Mouse (Mus musculus) ES-E14 (cell line): ENCODE results near the gene Asap2. TPM values are rescaled to one million over a fixed set of nuclear protein-coding genes. Genes with fewer than 3 reads are reported as not detected.

ENCODE experiments used
- DNase-seq: peaks from one replicate; pipeline ENCODE4 v3.0.0-alpha.2; 2013; ENCODE audit warnings: low read depth, low spot score
- H3K27ac ChIP-seq: 2 replicates; pipeline ENCODE4 v1.5.1; 2012; ENCODE audit warnings: low read depth, mild to moderate bottlenecking, low read length, moderate library complexity, mixed read lengths; ENCODE audit not compliant: poor library complexity, insufficient read depth, severe bottlenecking
- H3K36me3 ChIP-seq: 2 replicates; pipeline ENCODE4 v1.6.1; 2012; ENCODE audit warnings: mild to moderate bottlenecking, low read length, moderate library complexity, mixed read lengths; ENCODE audit not compliant: control insufficient read depth, poor library complexity, insufficient read depth, severe bottlenecking
- H3K4me1 ChIP-seq, 2 experiments: fragments of 150-350 bp in 1 of 2; sonication (generic) in 1 of 2; 2 replicates each; pipeline ENCODE4 v1.6.1; 2012; ENCODE audit warnings: low read length in 2 of 2, mild to moderate bottlenecking in 1 of 2, mixed read lengths in 1 of 2; ENCODE audit not compliant: control insufficient read depth in 2 of 2, insufficient read depth in 2 of 2, poor library complexity in 1 of 2
- H3K4me3 ChIP-seq, 2 experiments: fragments of 150-350 bp in 1 of 2; sonication (generic) in 1 of 2; 2 replicates each; pipeline ENCODE4 v1.5.1; 2012; ENCODE audit warnings: low read length in 2 of 2, low read depth in 1 of 2, mild to moderate bottlenecking in 1 of 2, mixed read lengths in 1 of 2; ENCODE audit not compliant: insufficient read depth in 1 of 2, poor library complexity in 1 of 2, severe bottlenecking in 1 of 2
- H3K9ac ChIP-seq: 2 replicates; pipeline ENCODE4 v1.6.1; 2012; ENCODE audit warnings: low read depth, mild to moderate bottlenecking, low read length, mixed read lengths; ENCODE audit not compliant: poor library complexity, insufficient read depth, severe bottlenecking
- H3K9me3 ChIP-seq: fragments of 150-350 bp; sonication (generic); 2 replicates; pipeline ENCODE4 v1.6.1; 2012; ENCODE audit warnings: low read depth, mild to moderate bottlenecking, low read length; ENCODE audit not compliant: control insufficient read depth, insufficient read depth
- CHD2 ChIP-seq: IDR thresholded peaks from 2 replicates; pipeline ENCODE4 v1.6.1; 2014; ENCODE audit warnings: mild to moderate bottlenecking, low read depth, low read length, inconsistent platforms
- HCFC1 ChIP-seq: IDR thresholded peaks from 2 replicates; pipeline ENCODE4 v1.6.1; 2012; ENCODE audit warnings: low read length, inconsistent platforms, borderline replicate concordance; ENCODE audit not compliant: insufficient read depth
- MAFK ChIP-seq: IDR thresholded peaks from 2 replicates; pipeline ENCODE4 v1.6.1; 2014; ENCODE audit warnings: mild to moderate bottlenecking, low read depth, low read length, inconsistent platforms; ENCODE audit not compliant: insufficient read depth
- ZC3H11A ChIP-seq: IDR thresholded peaks from 2 replicates; pipeline ENCODE4 v1.6.1; 2012; ENCODE audit warnings: low read depth, mild to moderate bottlenecking, inconsistent platforms, low read length, borderline replicate concordance
- ZNF384 ChIP-seq: IDR thresholded peaks from 2 replicates; pipeline ENCODE4 v1.6.1; 2012; ENCODE audit warnings: low read depth, low read length, inconsistent platforms
- in situ Hi-C, 2 experiments: fragments of 600-800 bp; cut with MboI; formaldehyde crosslinking; loops; one replicate each; pipeline ENCODE4 v1.15.1; 2025; ENCODE audit warnings: low sequenced_read_pairs in 2 of 2, inconsistent platforms in 1 of 2; ENCODE audit not compliant: unreplicated experiment in 2 of 2
- total RNA-seq: library from RNA; depleted of rRNA; stranded (reverse); fragments of 300-350 nt; gene quantifications from 2 replicates; pipeline ENCODE4 v1.2.3, GENCODE M21; 2012

Asap2 gene
- total RNA-seq, 1 experiment = 6.8 TPM

DNA sequence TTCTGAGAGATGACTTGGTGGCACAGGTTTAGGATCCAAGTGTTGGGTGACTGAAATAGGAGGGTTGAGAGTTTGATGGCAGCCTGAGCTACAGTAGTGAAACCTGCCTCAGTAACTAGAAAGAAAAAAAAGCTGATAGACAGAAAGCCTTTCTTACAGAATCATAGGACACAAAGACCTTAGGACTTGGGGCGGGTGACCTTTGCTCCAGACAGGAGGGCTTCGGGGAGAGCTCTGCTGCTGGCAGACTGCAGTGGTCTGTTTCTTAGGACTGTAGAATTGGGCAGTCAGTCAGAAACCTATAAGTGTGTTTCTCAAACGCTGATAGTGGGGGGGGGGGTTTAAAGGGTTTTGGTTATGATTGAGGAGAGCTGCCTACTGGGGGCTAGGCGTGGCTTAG is 315.5 kb downstream of the Asap2 start:
- no peaks in the 10 kb centered on the region for H3K4me1 ChIP-seq
- TF ChIP-seq HCFC1 (no peak), CHD2 (no peak), MAFK (no peak), ZC3H11A (no peak), ZNF384 (no peak)
- no peak overlapping the region for H3K27ac ChIP-seq
- H3K9ac ChIP-seq = no peak overlapping the region
- in situ Hi-C loops = no loop called here
- H3K4me3 ChIP-seq = no peak overlapping the region
- DNase-seq = no peak
- peaks cover 61% of the 10 kb centered on the region for H3K36me3 ChIP-seq
- H3K9me3 ChIP-seq = no peaks in the 10 kb centered on the region

DNA sequence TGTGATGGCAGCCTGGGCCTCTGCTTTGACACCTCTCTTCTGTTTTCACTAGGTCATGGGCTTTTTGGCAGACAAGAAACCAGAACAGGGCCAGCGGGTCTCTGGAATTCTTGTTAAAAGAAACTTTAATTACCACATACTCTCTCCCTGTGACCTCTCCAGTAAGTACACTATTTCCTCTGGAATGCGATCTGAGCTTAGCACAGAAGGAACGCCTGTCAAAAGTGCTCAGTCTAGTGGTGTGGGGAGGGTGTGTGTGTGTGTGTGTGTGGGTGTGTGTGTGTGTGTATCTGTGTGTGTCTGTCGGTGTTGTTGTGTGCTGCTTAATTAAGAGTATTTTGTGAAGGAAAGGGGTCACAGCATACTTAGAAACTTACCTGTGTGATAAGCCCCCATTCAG is 316.5 kb downstream of the Asap2 start:
- Histone ChIP-seq H3K27ac (no peak overlapping the region), H3K9me3 (no peaks in the 10 kb centered on the region), H3K4me3 (no peak overlapping the region), H3K36me3 (peaks cover 61% of the 10 kb centered on the region), H3K4me1 (no peaks in the 10 kb centered on the region), H3K9ac (no peak overlapping the region)
- TF ChIP-seq ZC3H11A (no peak), ZNF384 (no peak), MAFK (no peak), HCFC1 (no peak), CHD2 (no peak)
- in situ Hi-C loops = no loop called here
- no peak for DNase-seq

DNA sequence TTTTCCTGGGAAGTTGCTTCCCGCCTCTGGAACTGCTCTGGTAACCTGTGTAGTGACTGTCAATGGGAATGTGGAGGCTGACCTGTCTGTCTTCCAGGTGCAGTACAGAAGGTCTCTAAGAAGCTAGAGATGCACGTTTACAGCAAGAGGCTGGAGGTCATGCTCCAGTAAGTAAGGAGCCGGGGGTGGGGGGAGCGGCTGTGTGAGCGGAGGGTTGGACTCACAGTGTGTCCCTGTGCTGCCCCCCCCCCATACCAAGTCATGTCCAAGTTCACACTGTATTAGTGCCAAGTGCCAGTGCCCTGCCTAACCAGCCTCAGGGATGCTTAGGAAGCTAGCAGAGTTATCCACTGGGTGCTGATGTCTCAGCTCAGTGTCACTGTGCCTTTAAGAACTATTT is 321.9 kb downstream of the Asap2 start:
- TF ChIP-seq ZNF384 = no peak
- TF ChIP-seq ZC3H11A = no peak
- TF ChIP-seq CHD2 = no peak
- TF ChIP-seq MAFK = no peak
- TF ChIP-seq HCFC1 = no peak
- in situ Hi-C loops = no loop called here

DNA sequence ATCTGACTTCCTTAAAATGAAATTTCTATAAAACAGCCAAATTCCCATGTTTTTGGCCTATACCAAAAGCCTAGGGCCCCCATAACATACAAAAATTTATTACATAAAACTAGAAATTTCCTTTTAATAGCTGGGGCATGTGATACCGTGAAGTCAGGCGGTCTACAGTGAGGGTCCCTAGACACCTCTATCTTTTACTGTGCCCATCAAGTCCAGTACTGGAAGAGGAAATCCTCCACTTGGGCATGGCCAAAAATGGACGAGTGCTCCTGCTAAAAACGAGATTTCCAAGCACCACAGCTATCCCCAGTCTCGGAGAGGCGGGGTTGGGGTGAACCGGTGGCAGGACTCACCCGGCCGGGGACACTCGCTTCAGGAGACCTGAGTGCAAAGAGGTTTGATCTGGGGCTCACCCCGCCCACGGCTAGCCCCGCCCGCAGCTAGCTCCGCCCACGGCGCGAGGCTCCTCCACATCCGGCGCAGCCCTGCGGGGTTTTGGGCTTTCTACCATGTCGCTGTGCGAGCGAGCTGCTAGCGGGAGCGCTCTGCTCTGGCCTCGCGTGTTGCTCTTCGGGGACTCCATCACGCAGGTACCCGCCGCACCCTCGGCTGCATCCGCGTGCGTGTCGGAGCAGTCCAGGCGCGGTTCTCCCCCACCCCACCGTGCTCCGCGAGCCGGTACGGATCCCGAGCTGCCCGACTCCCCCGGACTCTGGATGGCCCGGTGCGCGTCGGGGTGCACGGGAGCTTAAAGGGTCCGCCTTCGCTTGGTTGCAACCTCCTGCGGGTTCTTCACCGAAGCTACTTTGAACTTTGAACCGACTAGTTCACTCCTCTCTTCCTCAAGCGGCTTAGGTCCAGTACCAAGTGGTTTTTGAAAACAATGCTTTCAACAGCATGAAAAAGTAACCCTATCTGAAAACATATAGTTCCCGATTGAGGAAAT is 325.9 kb downstream of the Asap2 start, which contains the start of gene Iah1:
TSS of gene Iah1 (plus strand) at position 467 of the 946 bp plus-strand sequence.
- TF ChIP-seq MAFK (no peak), ZC3H11A (no peak)
- DNase-seq = peak; percentile 59
- peak within 1 kb of the TSS; percentile 90 to 98 for H3K4me3 ChIP-seq
- in situ Hi-C loops = no loop called here
- peak within 1 kb of the TSS; percentile 90 for H3K9ac ChIP-seq
- peaks cover 0 to 3% of the 10 kb centered on the region in 2 experiments; a peak in 1 of 4 replicates for H3K4me1 ChIP-seq
- H3K27ac ChIP-seq = no peak within 1 kb of the TSS
- peaks cover 20% of the 10 kb centered on the region for H3K36me3 ChIP-seq
- H3K9me3 ChIP-seq = no peaks in the 10 kb centered on the region

More for the DNA sequence above, 321.9 kb downstream of the Asap2 start:
- no peaks in the 10 kb centered on the region for H3K9me3 ChIP-seq
- no peak overlapping the region for H3K4me3 ChIP-seq
- peaks cover 45% of the 10 kb centered on the region for H3K36me3 ChIP-seq
- no peak for DNase-seq
- H3K9ac ChIP-seq = no peak overlapping the region
- H3K4me1 ChIP-seq = peaks cover 0 to 3% of the 10 kb centered on the region in 2 experiments; a peak in 1 of 4 replicates
- no peak overlapping the region for H3K27ac ChIP-seq
